Mouse (Mus musculus): ENCODE data around the gene Rpl3.

Rpl3 gene

DNA sequence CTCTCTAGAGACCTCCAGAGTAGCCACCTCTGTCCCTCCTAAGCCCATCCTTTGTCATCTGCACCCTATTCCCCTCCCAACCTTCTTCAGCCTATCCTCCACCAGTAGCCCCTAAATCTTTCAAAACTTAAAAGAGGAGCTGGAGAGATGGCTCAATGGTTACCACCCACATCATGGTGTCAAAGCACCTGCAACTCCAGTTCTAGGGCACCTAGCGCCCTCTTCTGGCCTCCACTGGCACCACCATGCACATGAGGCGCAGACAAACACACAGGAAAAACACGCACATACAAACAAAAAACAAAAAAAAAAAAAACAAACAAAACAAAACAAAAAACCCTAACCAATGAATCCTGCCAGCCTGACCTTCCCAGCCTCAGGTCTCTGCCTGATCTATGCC, 25.1 kb downstream of the Rpl3 start:
- peak; percentile 64 for DNase-seq (ENCODE audit: low read depth)

DNA sequence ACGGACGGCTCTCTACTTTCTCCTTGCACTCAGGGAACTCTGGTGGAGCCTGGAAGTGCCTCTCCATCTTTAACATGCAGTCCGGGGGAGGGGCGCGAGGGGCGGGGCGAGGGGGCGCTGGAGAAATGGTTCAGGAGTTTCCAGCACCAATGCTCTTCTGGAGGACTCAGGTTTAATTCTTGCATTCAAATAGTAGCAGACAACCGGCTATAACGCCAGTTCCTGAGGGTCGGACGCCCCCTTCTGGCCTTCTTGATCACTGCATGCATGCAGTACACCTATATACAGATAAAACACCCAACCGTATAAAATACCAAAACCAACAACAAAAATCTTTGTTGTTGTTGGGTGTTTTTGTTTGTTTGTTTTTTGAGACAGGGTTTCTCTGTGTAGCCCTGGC, 26.3 kb downstream of the Rpl3 start:
- DNase-seq (ENCODE audit: low read depth) = peak; percentile 73

DNA sequence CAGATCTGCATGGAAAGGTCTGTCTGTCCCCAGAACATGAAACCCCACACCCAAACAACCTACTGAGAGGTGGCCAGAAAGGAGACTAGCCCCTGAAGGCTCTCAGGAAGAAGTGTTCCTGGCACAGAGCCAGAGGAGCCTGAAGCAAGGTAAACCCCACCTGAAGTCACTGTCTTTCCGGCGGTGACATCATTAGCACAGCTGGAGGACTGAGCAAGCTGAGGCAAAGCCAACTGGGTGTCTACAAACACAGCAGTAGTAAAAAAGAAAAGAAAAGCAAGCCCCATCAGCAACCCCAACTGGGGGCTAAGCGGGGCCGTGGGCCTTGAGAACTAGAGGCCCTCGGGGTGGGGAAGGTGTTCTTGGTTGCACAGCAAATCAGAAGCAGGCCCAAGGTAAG, 26.7 kb downstream of the Rpl3 start:
- DNase-seq (ENCODE audit: low read depth) = no peak

DNA sequence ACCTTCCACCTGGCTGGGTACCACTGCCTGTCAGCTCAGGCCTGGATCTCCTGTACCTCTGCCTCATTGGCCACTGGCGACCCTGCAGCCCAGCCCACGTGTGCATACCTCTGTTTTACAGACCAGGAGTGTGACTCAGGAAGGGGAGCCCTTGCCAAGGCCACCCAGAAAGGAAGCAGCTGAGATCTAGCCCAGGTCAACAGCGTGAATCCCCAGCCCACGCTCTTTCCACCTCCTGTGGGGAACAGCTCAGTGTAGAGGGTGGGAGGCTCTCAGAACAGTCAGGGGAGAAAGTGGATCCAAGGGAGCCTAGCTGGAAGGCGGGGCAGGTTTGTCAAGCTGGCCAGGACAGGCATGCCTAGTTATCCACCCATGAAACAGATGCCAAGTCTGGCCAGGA, 28.8 kb downstream of the Rpl3 start:
- no peak for DNase-seq (ENCODE audit: low read depth)

GRCm38 (mm10) chr15:80062339-80062738, 29.3 kb downstream of the Rpl3 start:
- no peak for DNase-seq (ENCODE audit: low read depth)

DNA sequence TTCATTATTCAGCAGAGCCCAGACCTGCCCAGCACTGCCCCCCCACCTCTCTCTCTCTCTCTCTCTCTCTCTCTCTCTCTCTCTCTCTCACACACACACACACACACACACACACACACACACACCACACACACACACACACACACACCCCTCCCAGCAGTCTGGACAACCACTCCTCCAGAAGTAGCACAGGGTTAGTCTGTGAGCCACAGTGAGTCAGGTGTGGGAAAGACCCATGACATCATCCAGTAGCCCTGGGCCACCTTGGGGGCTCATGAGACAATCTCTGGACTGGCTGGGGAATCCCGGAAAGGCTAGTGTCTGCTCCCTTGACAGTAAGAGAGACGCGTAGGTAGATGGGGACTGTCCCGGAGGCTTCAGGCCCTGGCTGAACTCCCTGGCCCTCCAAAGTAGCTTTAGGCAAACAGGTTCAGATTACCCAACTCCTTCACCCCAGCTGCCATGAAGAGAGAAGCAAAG, 30.6 kb downstream of the Rpl3 start:
- no peak for DNase-seq (ENCODE audit: low read depth)

- DNase-seq (ENCODE audit: low read depth) = no peak
These were observed 31.2 kb downstream of the Rpl3 start for GRCm38 (mm10) chr15:80060356-80061070.

GRCm38 (mm10) chr15:80059606-80060005, 32.1 kb downstream of the Rpl3 start:
- no peak for DNase-seq (ENCODE audit: low read depth)

DNA sequence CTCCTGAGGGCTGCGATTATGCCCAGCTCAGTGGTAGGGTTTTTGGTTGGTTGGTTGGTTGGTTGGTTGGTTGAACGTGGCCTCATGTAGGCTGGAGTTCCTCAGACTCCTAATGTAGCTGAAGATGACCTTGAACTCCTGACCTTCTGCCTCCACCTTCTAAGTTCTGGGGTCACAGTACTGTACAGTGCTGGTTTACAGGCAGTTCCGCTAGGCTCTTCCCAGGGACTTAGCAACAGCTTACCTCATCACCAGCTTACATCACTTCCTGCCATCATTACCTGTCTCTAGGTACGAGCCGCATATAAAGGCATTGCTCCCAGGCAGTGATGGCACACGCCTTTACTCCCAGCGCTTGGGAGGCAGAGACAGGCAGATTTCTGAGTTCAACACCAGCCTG, 33.5 kb downstream of the Rpl3 start:
- no peak for DNase-seq (ENCODE audit: low read depth)

DNA sequence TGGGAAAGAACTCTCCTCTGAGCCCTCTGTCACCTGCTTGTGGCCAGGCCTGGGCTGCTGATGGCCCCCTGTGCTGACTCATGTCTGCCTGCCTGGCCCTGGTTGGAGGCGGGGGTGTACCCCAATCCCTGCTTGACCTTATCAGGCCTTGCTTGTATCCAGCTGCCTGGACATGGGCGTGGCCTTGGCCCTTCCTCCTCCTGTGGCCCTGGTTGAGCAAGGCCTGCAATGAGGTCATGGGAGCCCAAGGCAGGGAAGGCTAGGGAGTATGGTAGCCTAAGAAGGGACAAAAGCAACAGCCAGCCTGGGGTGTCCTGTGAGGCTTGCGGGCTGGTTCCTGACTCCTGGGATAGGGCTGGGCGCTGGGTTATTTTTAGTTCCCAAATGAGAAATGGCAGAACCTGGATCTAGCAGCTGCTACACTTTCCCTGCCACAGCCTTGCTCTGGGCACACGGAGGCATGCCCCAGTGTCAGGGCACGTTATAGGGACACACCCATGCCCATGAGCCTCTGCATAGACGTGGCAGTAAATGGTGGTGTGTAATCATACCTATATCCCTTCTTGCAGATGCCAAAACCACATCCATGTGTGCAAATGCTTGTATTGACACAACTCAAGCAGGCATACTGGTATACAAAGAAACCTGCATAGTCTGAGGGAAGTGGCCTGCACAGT, 37.5 kb downstream of the Rpl3 start:
- peak; percentile 96 for DNase-seq (ENCODE audit: low read depth)

DNA sequence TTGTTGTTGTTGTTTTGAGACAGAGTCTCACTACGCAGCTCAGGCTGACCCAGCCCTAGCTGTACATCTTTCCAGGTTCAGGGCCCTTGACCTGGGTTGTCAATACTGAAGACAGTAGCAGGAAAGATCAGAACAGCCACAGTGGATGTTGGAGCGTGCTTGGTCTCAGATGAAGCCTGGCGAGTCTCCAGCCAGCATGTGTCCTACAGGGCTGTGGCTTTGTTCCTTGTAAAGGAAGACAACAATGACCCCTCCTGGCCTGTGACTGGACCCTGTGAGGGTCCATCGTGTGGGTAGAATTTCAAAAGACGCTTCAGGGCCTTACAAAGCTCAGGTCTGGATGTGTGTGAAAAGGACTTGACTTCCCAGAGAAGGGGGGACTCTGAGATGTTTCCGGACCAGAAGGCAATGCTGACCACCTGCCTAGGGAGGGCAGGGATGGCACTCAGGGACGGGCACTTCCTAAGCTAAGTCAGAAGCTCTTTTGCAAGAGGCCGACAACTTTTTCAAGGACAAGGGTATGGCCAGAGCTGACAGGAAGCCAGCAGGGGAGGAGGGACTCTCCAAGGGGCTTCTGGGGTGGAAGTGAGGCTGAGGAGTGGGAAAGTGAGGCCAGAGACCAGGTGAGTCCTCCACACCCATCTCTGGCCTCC, 38.2 kb downstream of the Rpl3 start:
- DNase-seq (ENCODE audit: low read depth) = peak; percentile 87

DNA sequence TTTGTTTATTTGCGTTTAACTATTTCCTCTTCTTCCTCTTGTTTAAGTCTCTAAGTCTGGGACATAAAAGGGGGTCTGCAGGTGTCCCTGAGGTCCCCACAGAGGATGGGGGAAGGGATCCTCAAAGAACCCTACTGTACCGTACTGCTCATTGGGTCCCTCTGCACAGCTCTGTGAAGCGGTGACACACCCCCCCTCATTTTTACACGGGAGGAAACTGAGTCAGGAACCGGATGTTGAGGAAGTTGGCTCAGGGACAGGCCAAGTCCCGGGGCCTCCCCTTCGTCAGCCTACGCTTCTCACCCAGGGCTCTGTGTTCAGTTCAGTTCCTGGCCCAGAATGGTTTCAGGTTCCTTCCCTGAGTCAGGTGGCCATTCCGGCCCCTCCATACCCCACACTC, 39.9 kb downstream of the Rpl3 start:
- no peak for DNase-seq (ENCODE audit: low read depth)

DNA sequence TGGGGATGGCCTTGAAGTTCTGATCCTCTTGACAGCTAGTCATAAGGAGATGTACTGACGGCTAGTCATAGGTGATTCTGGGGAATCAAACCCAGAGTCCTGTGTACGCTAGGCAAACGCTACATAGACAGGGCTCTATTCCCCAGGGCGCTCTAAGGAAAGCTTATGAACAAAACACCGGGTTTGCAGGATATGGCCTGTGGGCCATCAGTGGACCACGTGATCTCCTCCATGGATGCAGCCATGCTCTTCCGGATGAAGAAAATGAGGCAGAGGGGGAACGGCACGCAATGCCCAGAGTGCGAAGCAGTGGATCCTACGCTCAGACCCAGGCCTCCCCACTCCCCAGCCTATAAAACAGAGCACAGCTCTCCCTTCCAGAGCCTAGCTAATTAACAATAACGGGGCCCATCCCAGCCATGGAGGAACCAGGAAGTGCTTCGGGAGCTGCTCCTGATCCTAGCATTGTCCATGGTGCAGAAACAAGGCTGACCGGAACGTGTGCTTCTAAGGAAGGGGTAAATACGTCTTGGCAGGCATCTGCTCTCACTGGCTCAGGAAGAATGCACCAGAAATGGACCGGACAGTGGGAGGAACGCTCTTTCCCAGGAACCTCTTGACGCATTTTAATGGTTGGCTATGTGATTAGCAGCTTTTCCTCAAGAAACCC, 40.4 kb downstream of the Rpl3 start:
- DNase-seq (ENCODE audit: low read depth) = no peak

DNA sequence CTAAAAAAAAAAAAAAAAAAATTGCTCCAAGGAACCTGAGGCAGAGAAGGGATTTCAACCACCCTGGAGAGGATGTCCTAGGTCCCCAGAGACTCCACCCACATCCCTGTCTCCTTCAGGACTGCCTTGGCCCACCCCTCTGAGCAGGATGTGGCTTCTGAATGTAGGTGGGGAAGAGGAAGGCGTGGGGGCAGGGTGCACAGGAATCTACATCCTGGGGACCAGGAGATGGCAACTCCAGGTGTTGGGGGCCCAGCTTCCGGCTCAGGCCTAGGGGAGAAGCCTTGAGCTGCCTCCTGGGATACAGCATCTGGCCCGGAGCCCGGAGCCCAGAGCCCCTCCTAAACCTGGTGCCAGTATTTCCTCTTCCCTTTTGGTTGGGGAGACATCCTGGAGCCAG, 41.6 kb downstream of the Rpl3 start:
- no peak for DNase-seq (ENCODE audit: low read depth)

- DNase-seq (ENCODE audit: low read depth) = no peak
These were observed 43.7 kb downstream of the Rpl3 start for GRCm38 (mm10) chr15:80047973-80048372.

DNA sequence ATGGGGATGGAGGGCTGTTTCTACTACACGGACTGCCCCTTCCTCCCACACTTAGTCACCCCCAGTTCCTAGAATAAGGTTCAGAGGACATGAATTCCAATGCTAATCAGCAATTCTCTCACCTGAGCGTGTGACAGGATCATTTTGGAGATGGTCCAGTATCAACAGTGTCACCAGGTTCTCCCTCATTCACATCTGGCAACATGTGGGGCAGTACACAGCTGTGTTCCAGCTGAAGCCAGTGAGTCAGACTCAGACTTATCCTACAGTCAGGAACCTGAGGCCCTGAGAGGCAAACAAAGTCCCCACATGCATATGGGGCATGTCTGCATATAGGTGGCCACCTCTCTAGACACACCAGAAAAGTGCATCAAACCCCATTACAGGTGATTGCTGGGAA, 44.4 kb downstream of the Rpl3 start:
- no peak for DNase-seq (ENCODE audit: low read depth)

- no peak for DNase-seq (ENCODE audit: low read depth)
These were observed 45.9 kb downstream of the Rpl3 start for GRCm38 (mm10) chr15:80045749-80046148.

DNA sequence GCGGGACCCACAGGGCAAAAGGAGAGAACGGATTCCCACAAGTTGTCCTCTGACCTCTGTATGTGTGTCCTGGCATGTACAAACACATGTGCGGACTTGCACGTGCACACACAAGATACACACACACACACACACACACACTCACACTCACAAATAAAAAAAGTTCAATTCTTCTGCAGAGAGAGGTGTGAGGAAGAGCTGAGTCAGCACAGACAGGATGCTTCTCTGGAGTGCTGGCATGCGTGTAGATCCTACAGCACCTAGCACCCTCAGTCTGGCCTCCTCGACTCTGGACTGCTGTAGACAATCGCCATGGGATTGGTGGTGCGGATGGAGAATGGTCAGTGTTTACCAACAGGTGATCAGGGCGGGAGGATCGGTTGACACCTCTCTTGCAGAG, 47.4 kb downstream of the Rpl3 start:
- no peak for DNase-seq (ENCODE audit: low read depth)

GRCm38 (mm10) chr15:80042152-80042551, 49.5 kb downstream of the Rpl3 start:
- DNase-seq (ENCODE audit: low read depth) = no peak

- no peak for DNase-seq (ENCODE audit: low read depth)
These were observed 53.6 kb downstream of the Rpl3 start for GRCm38 (mm10) chr15:80038110-80038391.

DNA sequence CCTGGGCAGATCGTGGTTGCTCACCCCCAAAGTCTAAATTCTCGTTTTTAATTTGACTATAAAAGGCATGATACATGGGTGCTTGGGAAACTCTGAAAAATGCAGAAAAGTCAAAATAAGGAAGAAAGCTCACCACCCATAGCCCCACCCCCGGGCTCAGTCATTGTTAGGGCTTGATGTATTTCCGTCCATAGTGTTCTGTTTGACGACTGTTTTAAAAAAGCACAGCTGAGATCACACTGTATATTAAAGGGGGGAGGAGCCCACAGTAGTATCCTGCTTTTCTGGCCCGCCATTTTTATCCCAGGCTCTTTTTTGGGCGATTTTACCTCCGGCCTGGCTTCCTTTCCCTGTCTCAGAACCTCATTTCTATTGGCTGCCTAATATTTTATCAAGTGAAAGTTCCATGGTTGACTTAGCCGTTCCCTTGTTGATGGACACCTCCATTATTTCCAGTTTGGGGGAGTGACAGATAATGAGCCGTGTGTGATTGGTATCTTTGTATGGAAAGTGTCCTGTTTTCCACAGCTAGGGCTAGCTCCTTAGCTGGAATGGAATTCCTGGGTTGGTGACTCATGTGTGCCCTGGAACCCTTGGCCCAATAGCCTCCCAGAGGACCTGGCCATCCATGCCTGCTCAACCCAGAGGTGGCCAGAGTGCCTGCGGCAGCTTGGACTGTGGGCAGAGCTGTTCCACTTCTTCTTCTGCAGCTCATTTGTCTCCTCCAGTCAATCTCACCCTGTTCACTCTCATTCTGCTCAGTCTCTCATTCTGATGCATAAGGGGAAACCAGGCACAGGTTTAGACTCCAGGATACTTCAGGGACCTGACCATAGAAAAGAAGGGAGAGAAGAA, 54.2 kb downstream of the Rpl3 start:
- no peak for DNase-seq (ENCODE audit: low read depth)

DNA sequence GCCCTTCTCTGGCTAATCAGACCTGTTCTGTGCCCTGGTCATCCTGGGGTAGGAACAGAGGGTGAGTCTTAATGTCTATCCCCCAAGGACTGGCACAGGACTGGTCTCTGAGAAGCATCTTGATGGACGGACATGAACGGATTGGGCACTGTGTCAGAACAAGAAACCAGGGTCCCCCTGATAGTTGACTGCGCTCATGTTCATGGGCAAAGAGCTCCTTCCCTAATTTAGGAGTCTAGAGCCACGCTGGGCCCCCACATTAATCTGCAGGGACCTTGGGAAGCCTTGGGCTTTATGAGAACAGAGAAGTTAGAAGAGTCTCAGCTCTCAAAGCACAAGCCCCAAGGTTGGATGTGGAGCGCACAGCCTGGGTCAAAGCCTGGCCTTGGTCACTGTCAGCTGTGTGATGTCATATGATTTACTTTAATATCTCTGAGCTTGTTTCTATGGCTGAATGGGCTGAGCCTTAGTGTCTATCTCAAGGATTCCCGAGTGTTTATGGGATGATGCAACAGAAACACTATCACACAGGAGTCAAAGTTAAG, 56.3 kb downstream of the Rpl3 start:
- DNase-seq (ENCODE audit: low read depth) = no peak

Measured in 416B (cell line).